Mouse (Mus musculus) forebrain, embryonic 14.5 days (tissue): ENCODE data around the gene 4930518I15Rik. TPM values are rescaled to one million over a fixed set of nuclear protein-coding genes. Genes with fewer than 3 reads are reported as not detected.
"Not testable (repeated sequence)": the region's sequence is repeated elsewhere in the genome, so short reads cannot be mapped to it uniquely, and the experiment has no call there.

Source experiments
- ATAC-seq: fragments of 200-750 bp; cut with Nextera tagmentation; 2 replicates; pipeline ENCODE4 v1.8.0; 2017; ENCODE audit warnings: mild to moderate bottlenecking, moderate library complexity
- DNase-seq: peaks from one replicate; pipeline ENCODE4 v3.0.0-alpha.2; 2015; ENCODE audit warnings: low spot score
- H3K27ac ChIP-seq: fragments of 300-500 bp; sonication (generic); 2 replicates; pipeline ENCODE4 v1.5.1; 2014; ENCODE audit warnings: low read depth, mild to moderate bottlenecking, control low read depth, low read length, moderate library complexity
- H3K27me3 ChIP-seq: fragments of 300-500 bp; sonication (generic); replicated peaks from 2 replicates; pipeline ENCODE4 v1.6.1; 2014; ENCODE audit warnings: low read length, control low read depth, mixed read lengths; ENCODE audit not compliant: control insufficient read depth, insufficient read depth
- H3K36me3 ChIP-seq: fragments of 300-500 bp; sonication (generic); 2 replicates; pipeline ENCODE4 v1.6.1; 2014; ENCODE audit warnings: low read length, control low read depth; ENCODE audit not compliant: control insufficient read depth, insufficient read depth
- H3K4me1 ChIP-seq: fragments of 300-500 bp; sonication (generic); 2 replicates; pipeline ENCODE4 v1.6.1; 2014; ENCODE audit warnings: antibody characterized with exemption, low read length, control low read depth; ENCODE audit not compliant: control insufficient read depth, insufficient read depth
- H3K4me2 ChIP-seq: fragments of 300-500 bp; sonication (generic); 2 replicates; pipeline ENCODE4 v1.6.1; 2014; ENCODE audit warnings: mild to moderate bottlenecking, control low read depth, low read length
- H3K4me3 ChIP-seq: fragments of 300-500 bp; sonication (generic); 2 replicates; pipeline ENCODE4 v1.5.1; 2014; ENCODE audit warnings: low read depth, low read length, control low read depth
- H3K9ac ChIP-seq: fragments of 300-500 bp; sonication (generic); 2 replicates; pipeline ENCODE4 v1.6.1; 2014; ENCODE audit warnings: mild to moderate bottlenecking, low read length, control low read depth, moderate library complexity
- H3K9me3 ChIP-seq: fragments of 300-500 bp; sonication (generic); replicated peaks from 2 replicates; pipeline ENCODE4 v1.6.1; 2016; ENCODE audit warnings: low read length, control low read depth, mixed read lengths; ENCODE audit not compliant: control insufficient read depth
- WGBS: fragments of 180-500 bp; shearing (Covaris S2); extraction: QIAGEN DNeasy Blood & Tissue Kit; methylation state at CpG from one replicate; pipeline ENCODE4 v1.1.7; 2014; 5-methylcytosine and 5-hydroxymethylcytosine counted together
- polyA plus RNA-seq: library from polyadenylated mRNA; unstranded; fragments of >200 nt; fragmentation: Nextera tagmentation; extraction: Ambion mirVana; gene quantifications from 2 replicates; pipeline ENCODE4 v1.2.1, GENCODE M21; 2014

The 4930518I15Rik gene
- 2.7 and 4.7 TPM in 2 replicates for polyA plus RNA-seq

- Histone ChIP-seq H3K9me3 (no peaks in the 10 kb centered on the region), H3K27me3 (no peaks in the 10 kb centered on the region), H3K4me2 (no peak within 1 kb of the TSS), H3K9ac (no peak within 1 kb of the TSS), H3K27ac (no peak within 1 kb of the TSS; the same call in 1 of the 2 replicates), H3K4me3 (no peak within 1 kb of the TSS), H3K36me3 (peaks cover 41% of the 10 kb centered on the region), H3K4me1 (no peaks in the 10 kb centered on the region)
- WGBS: 85% methylated on average over 2 of the region's 2 CpGs
- DNase-seq (no peak), ATAC-seq (no peak)
These were observed at the start of gene 4930518I15Rik for GRCm38 (mm10) chr2:156857835-156858234. Gene 4930518I15Rik, minus strand, starts transcription at chr2:156857946.

- H3K36me3 ChIP-seq, H3K4me3 ChIP-seq, H3K9ac ChIP-seq, H3K27ac ChIP-seq, H3K4me2 ChIP-seq, DNase-seq, H3K9me3 ChIP-seq, H3K4me1 ChIP-seq, ATAC-seq, H3K27me3 ChIP-seq: not testable (repeated sequence)
- 43% methylated on average over 4 of the region's 4 CpGs for WGBS
These were observed 48.2 kb upstream of the 4930518I15Rik start for GRCm38 (mm10) chr2:156905931-156906330.

DNA sequence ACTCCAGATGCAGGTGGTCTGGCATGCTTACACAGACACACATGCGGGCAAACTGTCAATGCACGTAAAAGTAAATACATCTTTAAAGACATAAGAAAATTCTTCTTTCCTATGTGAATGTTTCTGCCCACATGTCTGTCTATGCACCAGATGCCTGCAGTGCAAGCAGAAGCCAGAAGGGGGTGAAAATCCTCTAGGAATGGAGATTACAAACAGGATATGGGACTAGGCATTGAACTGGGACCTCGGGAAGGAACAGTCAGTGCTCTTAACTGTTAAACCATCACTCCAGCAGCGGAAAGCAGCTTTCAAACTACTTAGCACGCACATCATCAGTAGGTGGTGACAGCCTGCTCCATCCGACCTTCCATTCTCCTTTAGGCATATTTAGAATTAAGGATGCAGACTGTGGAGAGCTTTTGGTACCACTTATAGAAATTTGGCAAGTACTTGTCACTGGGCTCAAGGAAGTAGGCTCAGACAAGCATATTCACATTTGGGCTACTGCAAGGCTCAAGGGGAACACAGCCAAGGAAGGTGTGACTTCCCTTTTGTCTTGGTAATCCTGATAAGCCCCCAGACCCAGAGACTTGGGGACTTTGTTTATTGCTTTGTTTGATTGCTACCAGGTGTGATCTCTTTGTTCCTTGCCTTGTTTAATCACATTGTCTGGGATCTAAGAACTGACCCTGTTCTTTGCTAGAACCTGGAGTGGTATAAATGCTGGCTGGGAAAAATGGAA is 47.4 kb upstream of the 4930518I15Rik start:
- WGBS: 31% methylated on average over 6 of the region's 6 CpGs
- ATAC-seq (no peak), DNase-seq (peak; percentile 71)
- no peaks in the 10 kb centered on the region for H3K9me3 ChIP-seq
- no peak overlapping the region for H3K4me3 ChIP-seq
- H3K36me3 ChIP-seq: no peaks in the 10 kb centered on the region
- H3K4me2 ChIP-seq: no peak overlapping the region
- no peak overlapping the region for H3K9ac ChIP-seq
- no peak overlapping the region for H3K27ac ChIP-seq
- H3K27me3 ChIP-seq: no peaks in the 10 kb centered on the region
- no peaks in the 10 kb centered on the region for H3K4me1 ChIP-seq

GRCm38 (mm10) chr2:156903367-156903766 is 45.6 kb upstream of the 4930518I15Rik start:
- Histone ChIP-seq H3K4me3 (no peak overlapping the region), H3K36me3 (no peaks in the 10 kb centered on the region), H3K27me3 (no peaks in the 10 kb centered on the region), H3K9me3 (no peaks in the 10 kb centered on the region), H3K4me2 (no peak overlapping the region), H3K9ac (no peak overlapping the region), H3K27ac (no peak overlapping the region), H3K4me1 (no peaks in the 10 kb centered on the region)
- DNase-seq (no peak), ATAC-seq (no peak)
- WGBS: 36% methylated on average over 2 of the region's 2 CpGs

DNA sequence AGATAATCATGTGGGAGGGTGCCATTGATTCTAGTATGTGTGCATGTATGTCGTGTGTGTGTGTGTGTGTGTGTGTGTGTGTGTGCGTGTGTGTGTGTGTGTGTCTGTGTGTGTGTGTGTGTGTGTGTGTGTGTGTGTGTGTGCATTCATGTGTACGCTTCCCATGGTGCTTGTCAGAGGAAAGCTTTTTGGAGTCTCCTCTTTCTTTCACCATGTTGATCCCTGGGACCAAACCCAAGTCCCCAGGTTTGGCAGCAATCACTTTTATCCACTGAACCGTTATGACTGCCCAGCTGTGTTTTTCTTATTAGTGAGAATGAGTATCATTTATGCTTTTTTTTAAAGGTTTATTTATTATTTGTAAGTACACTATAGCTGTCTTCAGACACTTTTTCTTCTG is 44.7 kb upstream of the 4930518I15Rik start:
- 73% methylated on average over 4 of the region's 4 CpGs for WGBS
- not testable (repeated sequence) for H3K4me3 ChIP-seq, H3K9ac ChIP-seq, DNase-seq, ATAC-seq, H3K4me2 ChIP-seq, H3K27ac ChIP-seq, H3K4me1 ChIP-seq, H3K27me3 ChIP-seq, H3K36me3 ChIP-seq, H3K9me3 ChIP-seq

DNA sequence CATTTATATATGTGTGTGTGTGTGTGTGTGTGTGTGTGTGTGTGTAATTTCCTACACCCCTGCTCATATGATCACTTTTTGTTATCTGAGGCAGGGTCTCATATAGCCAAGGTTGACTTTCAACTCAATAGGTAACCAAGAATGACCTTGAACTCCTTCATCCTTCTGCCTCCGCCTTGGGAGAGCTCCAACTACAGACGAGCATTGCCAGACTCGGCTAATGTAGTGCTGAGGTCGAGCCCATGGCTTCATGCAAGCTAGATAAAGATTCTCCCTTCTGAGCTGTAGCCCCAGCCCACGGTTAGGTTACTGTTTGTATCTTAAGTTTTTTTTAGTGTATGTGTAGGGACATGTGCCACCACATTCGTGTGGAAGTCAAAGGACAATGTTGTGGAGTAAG is 44.1 kb upstream of the 4930518I15Rik start:
- H3K4me1 ChIP-seq: no peaks in the 10 kb centered on the region
- no peaks in the 10 kb centered on the region for H3K9me3 ChIP-seq
- H3K27ac ChIP-seq: no peak overlapping the region
- DNase-seq (no peak), ATAC-seq (no peak)
- H3K27me3 ChIP-seq: no peaks in the 10 kb centered on the region
- WGBS: 86% methylated on average over 6 of the region's 6 CpGs
- no peak overlapping the region for H3K4me3 ChIP-seq
- H3K36me3 ChIP-seq: no peaks in the 10 kb centered on the region
- no peak overlapping the region for H3K9ac ChIP-seq
- no peak overlapping the region for H3K4me2 ChIP-seq

GRCm38 (mm10) chr2:156901344-156901743 is 43.6 kb upstream of the 4930518I15Rik start:
- Histone ChIP-seq H3K27ac (no peak overlapping the region), H3K36me3 (no peaks in the 10 kb centered on the region), H3K4me2 (no peak overlapping the region), H3K9me3 (no peaks in the 10 kb centered on the region), H3K27me3 (no peaks in the 10 kb centered on the region), H3K4me3 (no peak overlapping the region), H3K4me1 (no peaks in the 10 kb centered on the region), H3K9ac (no peak overlapping the region)
- DNase-seq: no peak
- WGBS: 79% methylated on average over 2 of the region's 2 CpGs
- ATAC-seq: no peak

DNA sequence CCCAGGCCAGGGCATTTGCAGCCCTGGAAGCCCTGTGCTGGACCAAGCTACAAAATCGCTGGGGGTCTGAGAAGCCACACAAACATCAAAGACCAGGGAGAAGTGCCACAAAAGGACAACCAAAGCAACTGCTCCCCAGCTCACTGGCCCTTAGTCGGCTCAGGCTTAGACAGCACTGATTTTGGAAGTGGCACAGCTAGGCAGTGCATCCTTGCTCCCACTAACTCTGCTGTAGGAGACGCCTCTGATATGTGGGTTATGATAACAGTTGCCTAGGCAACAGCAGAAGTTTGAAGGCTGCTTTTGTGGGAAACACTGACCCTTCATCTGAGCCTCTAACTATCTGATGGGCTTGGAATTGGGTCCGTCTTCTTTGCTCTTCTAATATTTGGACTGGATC is 41.4 kb upstream of the 4930518I15Rik start:
- H3K27ac ChIP-seq: no peak overlapping the region
- H3K9me3 ChIP-seq: no peaks in the 10 kb centered on the region
- H3K36me3 ChIP-seq: no peaks in the 10 kb centered on the region
- no peaks in the 10 kb centered on the region for H3K4me1 ChIP-seq
- H3K27me3 ChIP-seq: no peaks in the 10 kb centered on the region
- no peak overlapping the region for H3K9ac ChIP-seq
- ATAC-seq: no peak
- no peak overlapping the region for H3K4me2 ChIP-seq
- DNase-seq: no peak
- 88% methylated on average over 4 of the region's 4 CpGs for WGBS
- H3K4me3 ChIP-seq: no peak overlapping the region

GRCm38 (mm10) chr2:156898374-156898773 is 40.6 kb upstream of the 4930518I15Rik start:
- Histone ChIP-seq H3K9ac (no peak overlapping the region), H3K9me3 (no peaks in the 10 kb centered on the region), H3K27ac (no peak overlapping the region), H3K4me2 (no peak overlapping the region), H3K36me3 (no peaks in the 10 kb centered on the region), H3K4me1 (no peaks in the 10 kb centered on the region), H3K4me3 (no peak overlapping the region), H3K27me3 (no peaks in the 10 kb centered on the region)
- ATAC-seq (no peak), DNase-seq (no peak)
- WGBS: 73% methylated on average over 4 of the region's 4 CpGs
